Mouse (Mus musculus): ENCODE measurements at regions not wholly inside any gene's neighbourhood (a gene's known extent, or its start where the extent isn't known, plus 50 kb on each side); places are given as distances from the start of the nearest gene placed in this dataset.

DNA sequence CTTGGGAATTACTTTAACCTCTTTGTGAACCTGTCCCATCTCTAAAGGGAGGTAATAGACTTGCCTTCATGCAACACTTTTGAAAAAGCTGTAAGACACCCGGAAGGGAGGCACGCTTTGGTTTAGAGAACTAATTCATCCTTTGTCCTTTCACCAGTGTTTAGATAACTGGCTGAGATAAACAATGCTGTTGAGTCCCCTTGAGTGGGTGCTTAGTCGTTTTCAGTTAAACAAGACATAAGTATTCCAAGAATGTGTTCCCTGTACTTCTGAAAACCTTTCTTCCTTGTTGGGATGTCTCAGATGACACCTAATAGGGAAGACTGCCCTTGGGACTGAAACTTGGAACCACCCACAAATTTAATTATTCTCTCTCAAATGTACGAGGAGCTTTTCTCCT lies 164.7 kb downstream of the Gm19410 start:
- Histone ChIP-seq H3K9me3 (ENCODE audit: control insufficient read depth, low read length) (no peaks in the 10 kb centered on the region), H3K27ac (ENCODE audit: low read length) (no peak overlapping the region), H3K9ac (ENCODE audit: low read depth, low read length) (no peak overlapping the region), H3K4me3 (ENCODE audit: low read length) (no peak overlapping the region), H3K27me3 (replicated peaks; ENCODE audit: control insufficient read depth, insufficient read depth, low read length) (no peaks in the 10 kb centered on the region), H3K4me1 (ENCODE audit: control insufficient read depth, insufficient read depth, low read length) (no peaks in the 10 kb centered on the region), H3K36me3 (ENCODE audit: control insufficient read depth, insufficient read depth, low read length) (no peaks in the 10 kb centered on the region), H3K4me2 (ENCODE audit: low read depth, low read length) (no peak overlapping the region)
- ATAC-seq = no peak
- WGBS = 35% methylated on average over 4 of the region's 4 CpGs

- H3K4me3 ChIP-seq (ENCODE audit: low read length) = no peak overlapping the region
- ATAC-seq = no peak
- no peak overlapping the region for H3K4me2 ChIP-seq (ENCODE audit: low read depth, low read length)
- no peak overlapping the region for H3K27ac ChIP-seq (ENCODE audit: low read length)
- H3K9ac ChIP-seq (ENCODE audit: low read depth, low read length) = no peak overlapping the region
- H3K36me3 ChIP-seq (ENCODE audit: control insufficient read depth, insufficient read depth, low read length) = no peaks in the 10 kb centered on the region
- H3K4me1 ChIP-seq (ENCODE audit: control insufficient read depth, insufficient read depth, low read length) = no peaks in the 10 kb centered on the region
- no peaks in the 10 kb centered on the region for H3K9me3 ChIP-seq (ENCODE audit: control insufficient read depth, low read length)
- 59% methylated on average over 13 of the region's 13 CpGs for WGBS
- no peaks in the 10 kb centered on the region for H3K27me3 ChIP-seq (replicated peaks; ENCODE audit: control insufficient read depth, insufficient read depth, low read length)
These were observed 167.9 kb downstream of the Gm19410 start for GRCm38 (mm10) chr8:35933186-35934114.

- Histone ChIP-seq H3K4me3 (ENCODE audit: low read length) (no peak overlapping the region), H3K27me3 (replicated peaks; ENCODE audit: control insufficient read depth, insufficient read depth, low read length) (no peaks in the 10 kb centered on the region), H3K27ac (ENCODE audit: low read length) (no peak overlapping the region), H3K36me3 (ENCODE audit: control insufficient read depth, insufficient read depth, low read length) (no peaks in the 10 kb centered on the region), H3K9ac (ENCODE audit: low read depth, low read length) (no peak overlapping the region), H3K9me3 (ENCODE audit: control insufficient read depth, low read length) (no peaks in the 10 kb centered on the region), H3K4me2 (ENCODE audit: low read depth, low read length) (no peak overlapping the region), H3K4me1 (ENCODE audit: control insufficient read depth, insufficient read depth, low read length) (no peaks in the 10 kb centered on the region)
- no peak for ATAC-seq
- WGBS = 86% methylated on average over 7 of the region's 7 CpGs
These were observed 168.6 kb downstream of the Gm19410 start for GRCm38 (mm10) chr8:35934115-35934607.

- Histone ChIP-seq H3K9ac (ENCODE audit: low read depth, low read length) (no peak overlapping the region), H3K27ac (ENCODE audit: low read length) (no peak overlapping the region), H3K4me1 (ENCODE audit: control insufficient read depth, insufficient read depth, low read length) (no peaks in the 10 kb centered on the region), H3K9me3 (ENCODE audit: control insufficient read depth, low read length) (no peaks in the 10 kb centered on the region), H3K27me3 (replicated peaks; ENCODE audit: control insufficient read depth, insufficient read depth, low read length) (no peaks in the 10 kb centered on the region), H3K4me2 (ENCODE audit: low read depth, low read length) (no peak overlapping the region), H3K36me3 (ENCODE audit: control insufficient read depth, insufficient read depth, low read length) (no peaks in the 10 kb centered on the region), H3K4me3 (ENCODE audit: low read length) (no peak overlapping the region)
- 95% methylated on average over 1 of the region's 1 CpGs for WGBS
- no peak for ATAC-seq
These were observed 169.4 kb downstream of the Gm19410 start for GRCm38 (mm10) chr8:35935034-35935433.

DNA sequence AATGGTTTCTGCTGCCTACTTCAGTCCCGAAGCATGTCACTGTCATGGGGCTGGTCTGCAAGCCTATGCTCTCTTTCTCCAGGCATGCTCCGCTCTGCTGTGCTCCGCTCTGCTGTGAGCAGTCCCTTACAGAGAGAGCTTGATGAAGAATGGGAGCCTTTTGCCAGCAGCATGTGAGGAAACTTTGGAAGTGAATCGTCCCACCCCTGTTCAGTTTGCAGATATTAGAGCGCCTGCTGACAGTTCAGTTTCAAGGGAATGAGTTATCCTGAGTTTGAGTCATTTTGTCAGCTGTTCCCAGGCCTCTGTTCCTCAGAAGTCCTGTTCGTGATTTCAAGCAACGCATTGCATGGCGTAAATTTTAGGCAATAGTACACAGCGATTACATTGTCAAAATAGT lies 173.6 kb downstream of the Gm19410 start:
- H3K27ac ChIP-seq (ENCODE audit: low read length) = no peak overlapping the region
- no peak overlapping the region for H3K4me2 ChIP-seq (ENCODE audit: low read depth, low read length)
- H3K9ac ChIP-seq (ENCODE audit: low read depth, low read length) = no peak overlapping the region
- ATAC-seq = no peak
- H3K9me3 ChIP-seq (ENCODE audit: control insufficient read depth, low read length) = no peaks in the 10 kb centered on the region
- H3K36me3 ChIP-seq (ENCODE audit: control insufficient read depth, insufficient read depth, low read length) = no peaks in the 10 kb centered on the region
- 82% methylated on average over 9 of the region's 9 CpGs for WGBS
- H3K4me3 ChIP-seq (ENCODE audit: low read length) = no peak overlapping the region
- no peaks in the 10 kb centered on the region for H3K4me1 ChIP-seq (ENCODE audit: control insufficient read depth, insufficient read depth, low read length)
- no peaks in the 10 kb centered on the region for H3K27me3 ChIP-seq (replicated peaks; ENCODE audit: control insufficient read depth, insufficient read depth, low read length)

- Histone ChIP-seq H3K27ac (ENCODE audit: low read length) (no peak overlapping the region), H3K4me3 (ENCODE audit: low read length) (no peak overlapping the region), H3K27me3 (replicated peaks; ENCODE audit: control insufficient read depth, insufficient read depth, low read length) (no peaks in the 10 kb centered on the region), H3K9ac (ENCODE audit: low read depth, low read length) (no peak overlapping the region), H3K36me3 (ENCODE audit: control insufficient read depth, insufficient read depth, low read length) (no peaks in the 10 kb centered on the region), H3K4me2 (ENCODE audit: low read depth, low read length) (no peak overlapping the region), H3K9me3 (ENCODE audit: control insufficient read depth, low read length) (no peaks in the 10 kb centered on the region), H3K4me1 (ENCODE audit: control insufficient read depth, insufficient read depth, low read length) (peaks cover 3% of the 10 kb centered on the region; the same call in 1 of the 2 replicates)
- ATAC-seq = no peak
- WGBS = 93% methylated on average over 6 of the region's 6 CpGs
These were observed 176.9 kb downstream of the Gm19410 start for GRCm38 (mm10) chr8:35942515-35942914.

DNA sequence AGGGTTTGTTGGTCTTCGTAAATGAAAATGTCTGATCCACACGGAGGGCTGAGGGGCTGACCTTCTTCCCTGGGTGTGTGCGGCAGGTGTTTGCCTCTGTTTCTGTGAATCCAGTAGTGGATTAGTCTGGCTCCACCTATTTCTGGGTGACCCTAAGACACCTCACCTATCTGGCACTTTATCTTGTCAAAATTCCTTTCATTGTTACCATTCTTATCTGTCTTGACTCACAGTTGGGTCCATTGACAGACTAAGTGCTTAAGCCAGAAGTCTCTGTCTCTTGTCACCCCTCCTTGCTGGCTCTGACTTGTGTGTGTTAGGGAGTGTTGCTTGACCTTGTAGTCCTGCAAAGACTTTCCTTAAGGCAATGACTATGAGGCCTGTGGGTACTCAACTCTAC lies 178.1 kb downstream of the Gm19410 start:
- WGBS = 49% methylated on average over 3 of the region's 3 CpGs
- Histone ChIP-seq H3K27me3 (replicated peaks; ENCODE audit: control insufficient read depth, insufficient read depth, low read length) (no peaks in the 10 kb centered on the region), H3K4me2 (ENCODE audit: low read depth, low read length) (no peak overlapping the region), H3K9me3 (ENCODE audit: control insufficient read depth, low read length) (no peaks in the 10 kb centered on the region), H3K9ac (ENCODE audit: low read depth, low read length) (no peak overlapping the region), H3K27ac (ENCODE audit: low read length) (no peak overlapping the region), H3K4me1 (ENCODE audit: control insufficient read depth, insufficient read depth, low read length) (peaks cover 3% of the 10 kb centered on the region; the same call in 1 of the 2 replicates), H3K4me3 (ENCODE audit: low read length) (no peak overlapping the region), H3K36me3 (ENCODE audit: control insufficient read depth, insufficient read depth, low read length) (no peaks in the 10 kb centered on the region)
- no peak for ATAC-seq

GRCm38 (mm10) chr8:35944461-35944860 lies 178.9 kb downstream of the Gm19410 start:
- no peak for ATAC-seq
- 82% methylated on average over 4 of the region's 4 CpGs for WGBS

GRCm38 (mm10) chr8:35946539-35946940 lies 180.9 kb downstream of the Gm19410 start:
- Histone ChIP-seq H3K4me1 (ENCODE audit: control insufficient read depth, insufficient read depth, low read length) (peaks cover 3% of the 10 kb centered on the region; the same call in 1 of the 2 replicates), H3K9ac (ENCODE audit: low read depth, low read length) (no peak overlapping the region), H3K4me3 (ENCODE audit: low read length) (no peak overlapping the region), H3K27ac (ENCODE audit: low read length) (no peak overlapping the region), H3K27me3 (replicated peaks; ENCODE audit: control insufficient read depth, insufficient read depth, low read length) (no peaks in the 10 kb centered on the region), H3K9me3 (ENCODE audit: control insufficient read depth, low read length) (no peaks in the 10 kb centered on the region), H3K36me3 (ENCODE audit: control insufficient read depth, insufficient read depth, low read length) (no peaks in the 10 kb centered on the region), H3K4me2 (ENCODE audit: low read depth, low read length) (no peak overlapping the region)
- ATAC-seq = peak; percentile 84
- WGBS = 37% methylated on average over 1 of the region's 1 CpGs

More at GRCm38 (mm10) chr8:35944461-35944860, 178.9 kb downstream of the Gm19410 start:
- Histone ChIP-seq H3K9me3 (ENCODE audit: control insufficient read depth, low read length) (no peaks in the 10 kb centered on the region), H3K36me3 (ENCODE audit: control insufficient read depth, insufficient read depth, low read length) (no peaks in the 10 kb centered on the region), H3K27me3 (replicated peaks; ENCODE audit: control insufficient read depth, insufficient read depth, low read length) (no peaks in the 10 kb centered on the region), H3K4me2 (ENCODE audit: low read depth, low read length) (no peak overlapping the region), H3K4me3 (ENCODE audit: low read length) (no peak overlapping the region), H3K27ac (ENCODE audit: low read length) (no peak overlapping the region), H3K9ac (ENCODE audit: low read depth, low read length) (no peak overlapping the region), H3K4me1 (ENCODE audit: control insufficient read depth, insufficient read depth, low read length) (peaks cover 3% of the 10 kb centered on the region; the same call in 1 of the 2 replicates)
